Mouse (Mus musculus): ENCODE results near the gene Rasgef1b.

DNA sequence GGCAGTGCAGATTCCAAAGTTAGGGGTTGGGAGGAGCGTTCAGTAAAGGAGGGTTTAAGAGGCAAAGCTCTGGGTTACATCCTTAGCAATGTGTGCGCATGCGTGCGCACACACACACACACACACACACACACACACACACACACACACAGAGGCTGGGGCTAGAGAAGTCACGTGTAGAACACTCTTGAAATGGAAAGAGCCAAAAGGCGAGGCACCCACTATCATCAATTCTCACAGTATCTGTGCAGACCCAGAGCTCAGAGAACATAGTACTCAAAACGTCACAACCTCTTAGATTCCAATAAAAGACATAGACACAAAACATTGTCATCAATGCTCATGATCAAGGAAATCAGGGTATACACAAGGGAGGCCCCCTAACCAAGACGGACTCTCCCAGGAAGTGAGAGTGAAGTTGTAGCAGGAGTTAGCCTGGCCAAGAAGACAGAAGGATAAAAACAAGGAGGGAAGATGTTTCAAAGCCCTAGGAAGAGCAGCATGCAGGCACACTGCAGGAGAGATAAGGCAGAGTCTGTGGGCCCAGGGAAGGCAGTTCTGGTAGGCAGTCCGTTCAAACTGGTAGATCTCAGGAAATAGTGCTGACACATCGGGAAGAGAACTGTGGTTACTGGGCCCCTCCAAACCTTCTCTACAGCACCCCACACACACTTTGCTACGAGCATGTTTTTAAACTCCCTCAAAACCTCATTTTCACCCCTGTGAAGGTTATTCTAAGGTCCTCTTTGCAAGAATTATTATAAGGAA lies 324.3 kb downstream of the Rasgef1b start:
- no peak for TF ChIP-seq CTCF (conservative IDR thresholded peaks at IDR 0.05; ENCODE audit: insufficient read depth, insufficient read length, low read depth, low read length)
- no peak for TF ChIP-seq POLR2A (IDR thresholded peaks at IDR 0.05; ENCODE audit: low read depth, low read length)
